Mouse (Mus musculus) megakaryocyte, embryonic 14.5 days (primary cell): Measurements from ENCODE around the gene Arhgdia. TPM values are rescaled to one million over a fixed set of nuclear protein-coding genes. Genes with fewer than 3 reads are reported as not detected.

Source experiments
- H3K27me3 ChIP-seq: replicated peaks from 2 replicates; pipeline ENCODE3; 2012; ENCODE audit warnings: inconsistent platforms
- H3K36me3 ChIP-seq: replicated peaks from 2 replicates; pipeline ENCODE3; 2012; ENCODE audit warnings: low read length, inconsistent platforms, mixed read lengths
- H3K4me1 ChIP-seq: 2 replicates; pipeline ENCODE4 v1.6.1; 2012; ENCODE audit warnings: inconsistent platforms
- H3K4me3 ChIP-seq: replicated peaks from 2 replicates; pipeline ENCODE3; 2012; ENCODE audit warnings: moderate library complexity, mild to moderate bottlenecking, inconsistent platforms
- H3K9me3 ChIP-seq: 2 replicates; pipeline ENCODE4 v1.6.1; 2012; ENCODE audit warnings: inconsistent platforms
- FLI1 ChIP-seq: IDR thresholded peaks from 2 replicates; pipeline ENCODE4 v1.6.1; 2012; ENCODE audit warnings: low read length, inconsistent platforms, mixed read lengths
- GATA1 ChIP-seq: IDR thresholded peaks from 3 replicates; pipeline ENCODE4 v1.6.1; 2012; ENCODE audit warnings: mixed read lengths, low read length, inconsistent platforms, borderline replicate concordance
- polyA plus RNA-seq: library from polyadenylated mRNA; stranded (reverse); fragments of >175 nt; gene quantifications from 2 replicates; pipeline ENCODE4 v1.2.3, GENCODE M21; 2012; ENCODE audit warnings: low replicate concordance; ENCODE audit not compliant: insufficient read depth

Arhgdia gene
- polyA plus RNA-seq, 1 experiment: 1,582 TPM

DNA sequence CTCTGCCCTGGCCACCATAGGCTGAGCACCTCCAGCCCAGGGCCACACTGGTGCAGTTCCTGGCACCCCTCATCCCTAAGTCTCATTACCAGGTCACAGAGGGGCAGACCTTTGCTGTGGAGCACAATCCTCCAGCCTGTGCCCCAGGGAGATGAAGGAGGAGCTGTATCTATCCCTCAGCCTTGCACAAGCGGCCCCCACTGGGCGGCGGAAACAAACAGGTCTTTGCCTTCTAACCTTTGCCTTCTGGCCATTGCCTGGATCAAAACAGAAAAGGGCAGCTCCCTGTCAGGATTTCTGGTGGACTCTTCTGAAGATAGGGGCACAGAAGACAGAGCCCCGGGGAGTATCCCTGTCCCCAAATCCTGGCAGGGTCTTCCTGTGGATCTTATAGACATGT, 52.5 kb downstream of the Arhgdia start:
- H3K36me3 ChIP-seq: no peaks in the 10 kb centered on the region
- peaks cover 31% of the 10 kb centered on the region for H3K4me1 ChIP-seq
- TF ChIP-seq GATA1 (no peak), FLI1 (no peak)
- no peak overlapping the region for H3K4me3 ChIP-seq
- peaks cover 69% of the 10 kb centered on the region for H3K27me3 ChIP-seq
- peaks cover 5% of the 10 kb centered on the region; the same call in 1 of the 2 replicates for H3K9me3 ChIP-seq

Other genes starting within 250 kb of the Arhgdia start
- gene Actg1, start 233.1 kb downstream of the Arhgdia start, polyA plus RNA-seq: 2,399 and 2,630 TPM in 2 replicates
- 1.7 and 3.0 TPM in 2 replicates for gene Fscn2, start 220.1 kb downstream of the Arhgdia start, polyA plus RNA-seq
- 12.4 and 19.3 TPM in 2 replicates for gene Faap100, start 202.9 kb downstream of the Arhgdia start, polyA plus RNA-seq
- 56.7 and 150 TPM in 2 replicates for gene Nploc4, start 143.9 kb downstream of the Arhgdia start, polyA plus RNA-seq
- not detected in 2 replicates for gene Tspan10, start 139.0 kb downstream of the Arhgdia start, polyA plus RNA-seq
- not detected in 2 replicates for gene Pde6g, start 128.1 kb downstream of the Arhgdia start, polyA plus RNA-seq
- gene Oxld1, start 123.6 kb downstream of the Arhgdia start, polyA plus RNA-seq: 7.9 and 17.7 TPM in 2 replicates
- gene Ccdc137, start 123.5 kb downstream of the Arhgdia start, polyA plus RNA-seq: 11.0 TPM in 1 of 2 replicates, not detected in the other
- 12.1 and 61.1 TPM in 2 replicates for gene Arl16, start 114.0 kb downstream of the Arhgdia start, polyA plus RNA-seq
- gene Mrpl12, start 97.0 kb downstream of the Arhgdia start, polyA plus RNA-seq: 217 and 285 TPM in 2 replicates
- 47.3 and 132 TPM in 2 replicates for gene Slc25a10, start 89.8 kb downstream of the Arhgdia start, polyA plus RNA-seq
- gene Gcgr, start 50.9 kb downstream of the Arhgdia start, polyA plus RNA-seq: not detected in 2 replicates
- 227 and 338 TPM in 2 replicates for gene Mcrip1, start 31.9 kb downstream of the Arhgdia start, polyA plus RNA-seq
- 0.25 TPM in 1 of 2 replicates, not detected in the other for gene Ppp1r27, start 30.5 kb downstream of the Arhgdia start, polyA plus RNA-seq
- gene P4hb, start 8.4 kb downstream of the Arhgdia start, polyA plus RNA-seq: 1,223 and 1,872 TPM in 2 replicates
- 25.9 and 253 TPM in 2 replicates for gene Alyref, start 16.7 kb upstream of the Arhgdia start, polyA plus RNA-seq
- 247 and 315 TPM in 2 replicates for gene Anapc11, start 16.8 kb upstream of the Arhgdia start, polyA plus RNA-seq
- 2.7 and 7.7 TPM in 2 replicates for gene Npb, start 26.9 kb upstream of the Arhgdia start, polyA plus RNA-seq
- 143 and 168 TPM in 2 replicates for gene Pcyt2, start 36.3 kb upstream of the Arhgdia start, polyA plus RNA-seq
- gene Sirt7, start 43.6 kb upstream of the Arhgdia start, polyA plus RNA-seq: 275 and 278 TPM in 2 replicates
- gene Mafg, start 52.0 kb upstream of the Arhgdia start, polyA plus RNA-seq: 59.5 and 102 TPM in 2 replicates
- gene Pycr1, start 62.1 kb upstream of the Arhgdia start, polyA plus RNA-seq: 3.6 and 7.7 TPM in 2 replicates
- 0.44 TPM in 1 of 2 replicates, not detected in the other for gene Myadml2, start 66.5 kb upstream of the Arhgdia start, polyA plus RNA-seq
- 0.46 TPM in 1 of 2 replicates, not detected in the other for gene Notum, start 79.6 kb upstream of the Arhgdia start, polyA plus RNA-seq
- gene Aspscr1, start 91.3 kb upstream of the Arhgdia start, polyA plus RNA-seq: 237 and 458 TPM in 2 replicates
- gene Cenpx, start 132.1 kb upstream of the Arhgdia start, polyA plus RNA-seq: 93.0 and 128 TPM in 2 replicates
- 10.0 and 23.5 TPM in 2 replicates for gene Lrrc45, start 132.3 kb upstream of the Arhgdia start, polyA plus RNA-seq
- gene Rac3, start 139.8 kb upstream of the Arhgdia start, polyA plus RNA-seq: 1.8 and 2.3 TPM in 2 replicates
- 100 and 241 TPM in 2 replicates for gene Dcxr, start 145.7 kb upstream of the Arhgdia start, polyA plus RNA-seq
- 2.1 TPM in 1 of 2 replicates, not detected in the other for gene Cbr2, start 150.5 kb upstream of the Arhgdia start, polyA plus RNA-seq
- 601 and 1,141 TPM in 2 replicates for gene Hmga1b, start 181.2 kb upstream of the Arhgdia start, polyA plus RNA-seq
- gene Rfng, start 202.6 kb upstream of the Arhgdia start, polyA plus RNA-seq: 26.0 and 43.8 TPM in 2 replicates
- 13.8 and 27.0 TPM in 2 replicates for gene Gps1, start 202.6 kb upstream of the Arhgdia start, polyA plus RNA-seq
- 29.4 and 74.3 TPM in 2 replicates for gene Dus1l, start 214.8 kb upstream of the Arhgdia start, polyA plus RNA-seq
- 328 and 589 TPM in 2 replicates for gene Fasn, start 242.9 kb upstream of the Arhgdia start, polyA plus RNA-seq